Mouse (Mus musculus) hindbrain, embryonic 14.5 days (tissue): ENCODE measurements at regions not wholly inside any gene's neighbourhood (a gene's known extent, or its start where the extent isn't known, plus 50 kb on each side); places are given as distances from the start of the nearest gene placed in this dataset.

Experiments
- ATAC-seq: fragments of 200-750 bp; cut with Nextera tagmentation; 2 replicates; pipeline ENCODE4 v1.8.0; 2017; ENCODE audit warnings: moderate number of reproducible peaks, mild to moderate bottlenecking, moderate TSS enrichment, moderate library complexity; ENCODE audit not compliant: low FRiP score
- DNase-seq: peaks from one replicate; pipeline ENCODE4 v3.0.0-alpha.2; 2015; ENCODE audit warnings: low spot score
- H3K27ac ChIP-seq: fragments of 300-500 bp; sonication (generic); 2 replicates; pipeline ENCODE4 v1.5.1; 2014; ENCODE audit warnings: mild to moderate bottlenecking, moderate library complexity
- H3K27me3 ChIP-seq: fragments of 300-500 bp; sonication (generic); 2 replicates; pipeline ENCODE4 v1.6.1; 2014; ENCODE audit warnings: mild to moderate bottlenecking, low read length, mixed read lengths; ENCODE audit not compliant: control insufficient read depth, insufficient read depth
- H3K36me3 ChIP-seq: fragments of 300-500 bp; sonication (generic); replicated peaks from 2 replicates; pipeline ENCODE4 v1.6.1; 2014; ENCODE audit not compliant: control insufficient read depth, insufficient read depth
- H3K4me1 ChIP-seq: fragments of 300-500 bp; sonication (generic); replicated peaks from 2 replicates; pipeline ENCODE4 v1.6.1; 2014; ENCODE audit warnings: antibody characterized with exemption, low read length, mixed read lengths; ENCODE audit not compliant: control insufficient read depth, insufficient read depth
- H3K4me2 ChIP-seq: fragments of 300-500 bp; sonication (generic); replicated peaks from 2 replicates; pipeline ENCODE4 v1.6.1; 2014; ENCODE audit warnings: mild to moderate bottlenecking, moderate library complexity
- H3K4me3 ChIP-seq: fragments of 300-500 bp; sonication (generic); replicated peaks from 2 replicates; pipeline ENCODE4 v1.5.1; 2014; ENCODE audit warnings: mild to moderate bottlenecking, low read length
- H3K9ac ChIP-seq: fragments of 300-500 bp; sonication (generic); 2 replicates; pipeline ENCODE4 v1.6.1; 2014
- H3K9me3 ChIP-seq: fragments of 300-500 bp; sonication (generic); 2 replicates; pipeline ENCODE4 v1.6.1; 2016; ENCODE audit warnings: low read length; ENCODE audit not compliant: control insufficient read depth
- WGBS: fragments of 180-500 bp; shearing (Covaris S2); extraction: QIAGEN DNeasy Blood & Tissue Kit; methylation state at CpG from one replicate; pipeline ENCODE4 v1.1.7; 2014; 5-methylcytosine and 5-hydroxymethylcytosine counted together

DNA sequence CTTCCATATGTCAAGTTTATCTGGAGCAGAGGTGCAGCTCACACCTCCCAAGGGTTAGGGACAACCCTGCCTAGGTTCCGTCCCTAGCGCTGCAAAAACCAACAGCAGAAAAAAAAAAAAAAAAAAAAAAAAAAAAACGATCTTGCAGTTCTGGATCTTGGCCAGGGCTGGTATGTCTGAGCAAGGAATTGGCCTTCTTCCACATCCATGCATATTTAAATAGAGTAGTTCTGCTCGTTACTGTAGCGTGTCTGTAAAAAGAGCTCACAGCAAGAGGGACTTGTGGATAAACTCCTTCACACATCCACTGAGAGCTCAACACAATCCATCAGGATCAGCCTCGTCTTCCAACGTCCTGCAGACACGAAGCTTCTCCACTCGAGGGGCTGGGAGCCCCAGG, 639.4 kb upstream of the Adam5 start:
- Histone ChIP-seq H3K9me3 (no peaks in the 10 kb centered on the region), H3K27ac (no peak overlapping the region), H3K36me3 (no peaks in the 10 kb centered on the region), H3K4me1 (peaks cover 35% of the 10 kb centered on the region), H3K27me3 (no peaks in the 10 kb centered on the region), H3K4me2 (no peak overlapping the region), H3K4me3 (no peak overlapping the region), H3K9ac (no peak overlapping the region)
- DNase-seq (peak; percentile 75), ATAC-seq (no peak)
- WGBS = 26% methylated on average over 9 of the region's 9 CpGs

DNA sequence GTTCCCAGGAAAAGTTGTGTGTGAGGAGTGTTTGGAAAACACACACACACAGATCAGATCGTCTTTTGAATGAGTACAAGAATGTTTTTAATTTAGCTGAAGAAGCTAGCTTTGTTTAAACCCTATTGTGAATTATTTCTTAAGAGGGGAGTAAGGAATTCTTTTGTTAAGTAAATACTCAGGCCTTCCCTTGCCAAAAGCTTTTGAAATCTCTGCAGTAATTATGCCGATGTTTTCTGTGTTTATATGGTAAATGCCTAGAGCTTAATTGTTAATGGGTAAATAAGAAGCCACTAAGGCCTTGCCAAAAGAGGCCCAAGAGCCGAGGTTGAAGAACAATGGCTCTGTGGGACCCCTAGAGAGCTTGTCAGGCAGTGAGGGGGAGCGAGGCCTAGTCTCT, 638.3 kb upstream of the Adam5 start:
- no peak overlapping the region for H3K4me3 ChIP-seq
- 0 out of 2 replicates have a peak overlapping the region, but pooled peaks have one; percentile 32 for H3K27ac ChIP-seq
- DNase-seq (no peak), ATAC-seq (no peak)
- WGBS = 9% methylated on average over 4 of the region's 4 CpGs
- H3K4me1 ChIP-seq = peaks cover 35% of the 10 kb centered on the region
- H3K4me2 ChIP-seq = no peak overlapping the region
- no peaks in the 10 kb centered on the region for H3K27me3 ChIP-seq
- H3K36me3 ChIP-seq = no peaks in the 10 kb centered on the region
- H3K9me3 ChIP-seq = no peaks in the 10 kb centered on the region
- no peak overlapping the region for H3K9ac ChIP-seq

DNA sequence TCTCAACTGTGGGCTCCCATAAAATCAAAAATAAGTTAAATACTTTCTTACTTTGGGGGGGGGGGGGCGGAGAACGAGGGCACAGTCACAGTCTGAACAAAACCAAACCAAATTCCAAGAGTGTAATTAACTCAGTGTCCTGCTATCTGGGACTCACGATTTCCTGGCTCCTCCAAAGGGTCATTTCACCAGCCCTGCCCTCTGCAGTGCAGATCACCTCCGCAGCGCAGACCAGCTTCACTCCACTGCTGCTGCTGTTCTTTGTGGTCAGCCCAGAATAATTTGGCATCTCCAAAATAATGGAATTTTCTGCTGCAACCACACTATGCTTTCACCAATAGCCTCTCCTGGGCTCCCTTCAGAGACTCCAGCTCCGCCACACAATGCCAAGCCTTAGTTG, 631.5 kb upstream of the Adam5 start:
- WGBS = 82% methylated on average over 6 of the region's 6 CpGs
- H3K4me1 ChIP-seq = no peaks in the 10 kb centered on the region
- H3K27ac ChIP-seq = no peak overlapping the region
- H3K9me3 ChIP-seq = no peaks in the 10 kb centered on the region
- ATAC-seq (no peak), DNase-seq (no peak)
- no peak overlapping the region for H3K4me3 ChIP-seq
- H3K36me3 ChIP-seq = no peaks in the 10 kb centered on the region
- no peak overlapping the region for H3K9ac ChIP-seq
- no peaks in the 10 kb centered on the region for H3K27me3 ChIP-seq
- no peak overlapping the region for H3K4me2 ChIP-seq

DNA sequence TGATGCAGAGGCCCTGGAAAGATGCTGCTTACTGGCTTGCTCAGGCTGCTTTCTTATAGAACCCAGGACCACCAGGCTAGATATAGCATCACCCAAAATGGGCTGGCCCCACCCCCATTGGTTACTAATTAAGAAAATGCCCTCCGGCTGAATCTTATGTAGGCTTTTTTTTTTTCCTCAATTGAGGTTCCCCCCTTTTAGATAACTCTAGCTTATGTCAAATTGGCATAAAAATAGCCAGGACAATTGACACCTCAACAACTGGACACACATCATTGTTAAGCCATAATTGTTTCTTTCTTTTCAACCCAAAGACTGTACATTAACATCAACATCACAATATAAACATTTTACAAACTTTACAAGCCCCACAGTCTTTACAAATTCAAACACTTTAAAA, 630.8 kb upstream of the Adam5 start:
- ATAC-seq (no peak), DNase-seq (no peak)
- 79% methylated on average over 1 of the region's 1 CpGs for WGBS
- Histone ChIP-seq H3K9me3 (no peaks in the 10 kb centered on the region), H3K4me1 (no peaks in the 10 kb centered on the region), H3K4me2 (no peak overlapping the region), H3K27me3 (no peaks in the 10 kb centered on the region), H3K9ac (no peak overlapping the region), H3K27ac (no peak overlapping the region), H3K36me3 (no peaks in the 10 kb centered on the region), H3K4me3 (no peak overlapping the region)

DNA sequence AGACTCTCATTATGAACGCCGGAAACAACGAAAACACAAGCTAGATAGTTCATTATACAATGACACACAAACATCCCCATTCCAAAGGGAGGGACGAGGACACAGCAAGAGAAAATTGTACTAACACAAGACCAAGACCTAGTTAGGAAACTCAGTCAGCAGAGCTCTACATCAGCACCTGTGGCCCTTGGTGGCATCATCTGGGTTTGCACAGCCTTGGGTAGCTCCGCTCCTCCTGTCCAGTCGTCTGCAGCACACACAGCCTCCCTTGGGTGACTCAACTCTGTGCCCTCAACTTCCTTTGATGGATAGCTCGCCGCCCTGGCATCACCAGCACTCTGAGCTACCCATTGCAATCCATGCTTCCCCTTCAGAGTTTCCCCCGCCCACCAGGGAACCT, 629.7 kb upstream of the Adam5 start:
- Histone ChIP-seq H3K4me1 (no peaks in the 10 kb centered on the region), H3K27ac (no peak overlapping the region), H3K9me3 (no peaks in the 10 kb centered on the region), H3K4me2 (no peak overlapping the region), H3K4me3 (no peak overlapping the region), H3K9ac (no peak overlapping the region), H3K27me3 (no peaks in the 10 kb centered on the region), H3K36me3 (no peaks in the 10 kb centered on the region)
- 94% methylated on average over 9 of the region's 9 CpGs for WGBS
- no peak for DNase-seq
- no peak for ATAC-seq

DNA sequence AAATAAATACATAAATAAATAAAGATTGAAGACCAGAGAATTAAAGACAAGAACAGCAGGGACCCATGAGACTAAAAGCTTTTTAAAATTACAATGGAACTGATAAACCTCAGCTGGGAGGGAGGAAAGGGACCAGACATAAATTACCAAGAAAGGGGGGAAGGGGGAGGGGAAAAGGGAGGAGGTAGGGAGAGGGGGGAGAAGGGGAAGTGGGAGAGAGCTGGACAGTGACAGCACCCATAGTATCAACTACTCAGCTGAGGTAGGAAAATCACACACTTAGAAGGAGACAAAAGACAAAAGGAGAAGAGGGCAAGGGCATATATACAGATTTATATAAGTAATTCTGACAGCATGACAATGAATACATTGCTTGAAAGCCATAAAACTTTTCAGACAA, 626.4 kb upstream of the Adam5 start:
- DNase-seq (no peak), ATAC-seq (no peak)
- Histone ChIP-seq H3K27me3 (no peaks in the 10 kb centered on the region), H3K9me3 (no peaks in the 10 kb centered on the region), H3K9ac (no peak overlapping the region), H3K36me3 (no peaks in the 10 kb centered on the region), H3K4me3 (no peak overlapping the region), H3K27ac (no peak overlapping the region), H3K4me1 (no peaks in the 10 kb centered on the region), H3K4me2 (no peak overlapping the region)

DNA sequence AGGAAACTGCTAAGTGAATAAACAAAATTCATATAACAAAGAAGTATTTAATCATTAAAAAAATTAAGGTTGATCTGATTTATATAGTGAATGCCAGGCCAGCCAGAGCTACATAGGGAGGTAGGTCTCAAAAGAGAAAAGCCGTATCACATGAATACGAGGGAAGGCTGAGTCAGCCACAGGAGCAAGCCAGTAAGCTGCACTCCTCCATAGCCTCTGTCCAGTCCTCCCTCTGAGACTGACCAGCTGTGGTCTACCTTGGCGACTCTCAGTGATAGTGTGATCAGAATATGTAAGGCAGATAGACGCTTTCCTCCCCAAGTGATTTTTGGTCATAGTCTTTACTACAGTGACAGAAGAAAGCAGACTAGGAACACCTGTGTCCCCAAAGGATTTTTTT, 625.4 kb upstream of the Adam5 start:
- ATAC-seq (no peak), DNase-seq (no peak)
- Histone ChIP-seq H3K9ac (no peak overlapping the region), H3K36me3 (no peaks in the 10 kb centered on the region), H3K27ac (no peak overlapping the region), H3K9me3 (no peaks in the 10 kb centered on the region), H3K4me3 (no peak overlapping the region), H3K4me1 (no peaks in the 10 kb centered on the region), H3K4me2 (no peak overlapping the region), H3K27me3 (no peaks in the 10 kb centered on the region)
- WGBS = 96% methylated on average over 4 of the region's 4 CpGs

DNA sequence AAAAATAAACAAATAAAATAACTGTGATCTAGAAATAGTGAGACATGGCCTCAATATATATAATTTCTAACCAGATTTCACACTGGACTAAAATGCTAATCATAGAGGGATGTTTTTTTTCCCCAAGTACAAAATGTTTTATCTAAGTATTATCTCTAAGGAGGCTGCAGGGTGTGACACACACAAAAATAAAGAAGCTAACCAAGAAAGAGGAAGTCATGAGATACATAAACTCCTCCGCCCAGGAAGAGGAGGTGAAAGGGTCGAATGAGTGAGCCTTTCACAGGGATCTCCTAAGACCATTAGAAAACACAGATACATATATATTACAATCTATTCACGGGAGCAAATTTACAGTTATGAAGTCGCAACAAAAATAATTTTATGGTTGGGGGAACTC, 623.7 kb upstream of the Adam5 start:
- ATAC-seq (no peak), DNase-seq (no peak)
- Histone ChIP-seq H3K27me3 (no peaks in the 10 kb centered on the region), H3K9me3 (no peaks in the 10 kb centered on the region), H3K27ac (no peak overlapping the region), H3K36me3 (no peaks in the 10 kb centered on the region), H3K4me1 (no peaks in the 10 kb centered on the region), H3K4me2 (no peak overlapping the region), H3K9ac (no peak overlapping the region), H3K4me3 (no peak overlapping the region)
- WGBS = 91% methylated on average over 4 of the region's 4 CpGs

DNA sequence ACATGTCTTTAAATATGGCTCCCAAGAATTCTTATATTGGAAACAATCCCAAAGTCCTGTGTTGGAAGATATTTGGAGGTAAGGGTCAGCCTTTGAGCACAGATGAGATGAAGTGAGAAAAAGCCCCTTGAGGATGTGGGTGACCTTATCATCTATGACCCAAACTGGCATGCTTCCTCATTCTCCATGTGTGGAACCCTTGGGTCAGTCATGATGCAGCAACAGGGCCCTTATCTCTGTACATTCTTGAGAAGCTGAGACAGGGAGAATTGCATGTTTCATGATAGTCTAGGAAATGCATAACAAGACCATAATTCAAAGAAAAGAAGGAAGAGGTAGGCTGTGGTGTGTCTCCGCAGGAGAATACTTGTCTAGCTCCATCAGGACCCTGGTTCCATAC, 621.8 kb upstream of the Adam5 start:
- Histone ChIP-seq H3K27me3 (no peaks in the 10 kb centered on the region), H3K4me2 (no peak overlapping the region), H3K4me1 (no peaks in the 10 kb centered on the region), H3K4me3 (no peak overlapping the region), H3K9me3 (no peaks in the 10 kb centered on the region), H3K36me3 (no peaks in the 10 kb centered on the region), H3K27ac (no peak overlapping the region), H3K9ac (no peak overlapping the region)
- DNase-seq (no peak), ATAC-seq (no peak)
- WGBS = 100% methylated on average over 1 of the region's 1 CpGs

DNA sequence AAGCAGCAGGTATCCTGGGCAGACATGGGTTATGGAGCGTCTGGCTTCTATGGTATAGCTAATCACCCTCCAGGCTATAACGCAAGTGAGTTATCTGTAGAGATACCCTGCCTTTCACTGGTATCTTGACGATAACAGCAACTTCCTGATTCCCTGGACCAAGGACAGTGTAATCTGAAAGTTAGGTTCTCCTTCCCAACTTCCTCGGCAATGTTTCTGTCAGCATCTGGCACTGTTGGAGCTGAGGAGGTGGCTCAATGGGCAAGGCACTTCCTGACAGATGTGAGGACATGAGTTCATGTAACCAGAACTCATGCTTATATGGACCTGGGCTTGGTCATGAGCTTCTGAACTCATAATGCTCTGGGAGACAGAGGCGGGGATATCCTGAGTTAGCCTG, 620.9 kb upstream of the Adam5 start:
- Histone ChIP-seq H3K4me3 (no peak overlapping the region), H3K27me3 (no peaks in the 10 kb centered on the region), H3K9me3 (no peaks in the 10 kb centered on the region), H3K9ac (no peak overlapping the region), H3K4me1 (no peaks in the 10 kb centered on the region), H3K27ac (no peak overlapping the region), H3K36me3 (no peaks in the 10 kb centered on the region), H3K4me2 (no peak overlapping the region)
- ATAC-seq = no peak
- WGBS = 84% methylated on average over 5 of the region's 5 CpGs
- DNase-seq = no peak
